Mouse (Mus musculus) cortical plate, adult 2 months (tissue): ENCODE measurements around the gene Ccdc38. TPM values are rescaled to one million over a fixed set of nuclear protein-coding genes. Genes with fewer than 3 reads are reported as not detected.
A peak's percentile ranks its signal among the peaks of the same experiment; 100 is the strongest.

Source experiments
- H3K27ac ChIP-seq: fragments of 200-500 bp; 2 replicates; pipeline ENCODE4 v1.5.1; 2012; ENCODE audit warnings: low read length, control low read depth, inconsistent platforms; ENCODE audit not compliant: insufficient read depth
- H3K4me1 ChIP-seq: fragments of 200-500 bp; 2 replicates; pipeline ENCODE4 v1.6.1; 2011; ENCODE audit warnings: low read length; ENCODE audit not compliant: control insufficient read depth, insufficient read depth
- H3K4me3 ChIP-seq: fragments of 200-500 bp; 2 replicates; pipeline ENCODE4 v1.5.1; 2011; ENCODE audit warnings: mild to moderate bottlenecking, low read length, control low read depth; ENCODE audit not compliant: insufficient read depth
- CTCF ChIP-seq: fragments of 200-500 bp; IDR thresholded peaks from 2 replicates; pipeline ENCODE4 v1.5.1; 2011; ENCODE audit warnings: mild to moderate bottlenecking, control low read depth, low read length; ENCODE audit not compliant: insufficient read depth; ENCODE audit errors: extremely low read depth
- POLR2A ChIP-seq: fragments of 200-500 bp; IDR thresholded peaks from 2 replicates; pipeline ENCODE4 v1.6.1; 2011; ENCODE audit warnings: mild to moderate bottlenecking, low read length, control low read depth; ENCODE audit not compliant: insufficient read depth; ENCODE audit errors: extremely low read depth
- polyA plus RNA-seq: library from polyadenylated mRNA; depleted of rRNA; stranded (reverse); fragments of >200 nt; gene quantifications from 2 replicates; pipeline ENCODE4 v1.2.3, GENCODE M21; 2012

Gene Ccdc38
- polyA plus RNA-seq, 1 experiment = not detected

DNA sequence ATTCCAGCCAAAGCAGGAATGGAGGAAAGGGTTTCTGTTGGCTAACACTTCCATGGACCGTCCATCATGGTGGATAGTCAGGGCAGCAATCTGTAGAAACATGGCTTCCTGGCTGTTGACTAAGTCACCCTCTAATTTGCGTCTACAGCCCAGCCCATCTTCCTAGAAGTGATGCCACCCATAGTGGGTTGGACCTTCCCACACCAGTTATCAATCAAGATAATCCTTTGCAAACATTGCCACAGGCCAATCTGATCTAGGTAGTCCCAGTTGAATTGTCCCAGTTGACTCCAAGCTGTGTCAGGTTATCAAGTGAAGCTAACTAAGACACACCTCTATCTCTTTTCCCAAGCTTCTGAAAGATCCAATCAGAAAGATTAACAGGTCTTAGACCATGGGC is 21.8 kb upstream of the Ccdc38 start:
- Histone ChIP-seq H3K27ac (no peak overlapping the region), H3K4me1 (no peaks in the 10 kb centered on the region), H3K4me3 (no peak overlapping the region)
- no peak for TF ChIP-seq POLR2A
- no peak for TF ChIP-seq CTCF

GRCm38 (mm10) chr10:93519159-93519558 is 21.3 kb upstream of the Ccdc38 start:
- TF ChIP-seq POLR2A = no peak
- no peak for TF ChIP-seq CTCF
- Histone ChIP-seq H3K4me3 (no peak overlapping the region), H3K27ac (no peak overlapping the region), H3K4me1 (no peaks in the 10 kb centered on the region)

DNA sequence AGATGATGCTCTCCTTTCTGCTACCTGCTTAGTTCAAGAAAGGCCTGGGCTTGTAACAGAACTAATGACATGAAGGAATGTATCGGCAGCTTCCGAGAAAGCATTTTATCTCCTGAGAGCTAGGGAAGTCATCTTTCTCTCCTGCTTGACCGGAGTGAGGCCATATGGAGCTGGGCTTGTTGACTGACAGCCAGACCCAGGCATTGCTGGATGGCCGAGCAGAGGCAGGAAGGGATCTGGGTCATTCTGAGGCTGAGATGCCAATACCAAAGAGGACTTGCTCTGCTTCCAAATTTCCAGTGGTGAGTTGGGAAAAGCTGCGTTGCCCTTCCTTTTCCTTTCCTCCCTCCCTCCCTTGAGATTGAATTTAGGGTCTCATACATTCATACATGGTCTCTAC is 20.7 kb upstream of the Ccdc38 start:
- H3K4me1 ChIP-seq = no peaks in the 10 kb centered on the region
- H3K27ac ChIP-seq = no peak overlapping the region
- no peak for TF ChIP-seq CTCF
- TF ChIP-seq POLR2A = no peak
- H3K4me3 ChIP-seq = no peak overlapping the region

- H3K4me3 ChIP-seq = no peak overlapping the region
- no peaks in the 10 kb centered on the region for H3K4me1 ChIP-seq
- TF ChIP-seq CTCF (no peak), POLR2A (no peak)
- H3K27ac ChIP-seq = no peak overlapping the region
Measured at GRCm38 (mm10) chr10:93520994-93521393, 19.4 kb upstream of the Ccdc38 start.

- Histone ChIP-seq H3K4me1 (no peaks in the 10 kb centered on the region), H3K27ac (no peak overlapping the region), H3K4me3 (no peak overlapping the region)
- TF ChIP-seq CTCF (no peak), POLR2A (no peak)
Measured at GRCm38 (mm10) chr10:93525329-93525728, 15.1 kb upstream of the Ccdc38 start.

GRCm38 (mm10) chr10:93538287-93538686 is 2.1 kb upstream of the Ccdc38 start:
- H3K4me3 ChIP-seq = no peak overlapping the region
- 0 out of 2 replicates have a peak, but pooled peaks cover 2% of the 10 kb centered on the region for H3K4me1 ChIP-seq
- H3K27ac ChIP-seq = no peak overlapping the region
- no peak for TF ChIP-seq POLR2A
- TF ChIP-seq CTCF = no peak

GRCm38 (mm10) chr10:93538818-93539217 is 1.6 kb upstream of the Ccdc38 start:
- TF ChIP-seq CTCF (no peak), POLR2A (no peak)
- 0 out of 2 replicates have a peak, but pooled peaks cover 2% of the 10 kb centered on the region for H3K4me1 ChIP-seq
- H3K27ac ChIP-seq = no peak overlapping the region
- no peak overlapping the region for H3K4me3 ChIP-seq

- Histone ChIP-seq H3K4me1 (no peaks in the 10 kb centered on the region), H3K4me3 (no peak within 1 kb of the TSS), H3K27ac (no peak within 1 kb of the TSS)
- TF ChIP-seq POLR2A (no peak), CTCF (peak; percentile 43)
Measured at GRCm38 (mm10) chr10:93539775-93540430, 529 bp upstream of the Ccdc38 start, which contains the start of gene Amdhd1. TSS of gene Amdhd1 (minus strand) at chr10:93540033.

- H3K4me3 ChIP-seq = no peak overlapping the region
- H3K27ac ChIP-seq = no peak overlapping the region
- no peaks in the 10 kb centered on the region for H3K4me1 ChIP-seq
- TF ChIP-seq POLR2A = no peak
- no peak for TF ChIP-seq CTCF
Measured at GRCm38 (mm10) chr10:93541585-93541984, 1.2 kb downstream of the Ccdc38 start.

DNA sequence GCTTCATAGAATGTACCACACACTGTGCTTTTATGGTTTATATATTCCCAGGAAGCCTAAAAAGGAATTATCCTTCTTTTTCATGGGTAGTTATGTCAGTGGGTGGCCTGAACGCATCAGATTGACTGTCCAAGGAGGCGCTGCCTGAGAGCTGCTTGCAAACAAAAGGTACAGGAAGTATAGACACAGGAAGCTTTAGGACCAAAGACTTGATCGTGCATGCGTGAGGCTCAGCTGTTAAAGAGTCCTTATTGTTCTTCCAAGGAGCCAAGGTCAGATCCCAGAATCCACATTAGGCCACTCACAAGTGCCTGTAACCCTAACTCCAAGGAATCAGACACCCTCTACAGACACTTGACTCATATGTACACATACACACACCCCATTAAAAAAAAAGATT is 1.9 kb downstream of the Ccdc38 start:
- no peak overlapping the region for H3K27ac ChIP-seq
- H3K4me3 ChIP-seq = no peak overlapping the region
- H3K4me1 ChIP-seq = no peaks in the 10 kb centered on the region
- TF ChIP-seq CTCF = no peak
- no peak for TF ChIP-seq POLR2A
